ENCODE assay signal across 8 mouse cellular contexts in genomic region chr1:166280566-166280965, GRCm38 (mm10). TPM values are rescaled to one million over a fixed set of nuclear protein-coding genes. Genes with fewer than 3 reads are reported as not detected.
A peak's percentile ranks its signal among the peaks of the same experiment; 100 is the strongest.
DNase-seq lines count a peak whose midpoint lies in the region; ATAC-seq and TF ChIP-seq lines count a peak whose summit lies in the region.

No protein-coding gene starts in this region.

- ATAC-seq in midbrain, embryonic 15.5 days (replicated peaks): peak; percentile 82

- no peaks in the 10 kb centered on the region for H3K36me3 ChIP-seq in midbrain, embryonic 15.5 days (replicated peaks)

- TF ChIP-seq CTCF in layer of hippocampus, adult 2 months (conservative IDR thresholded peaks at IDR 0.05): no peak

- H3K4me3 ChIP-seq in layer of hippocampus, adult 2 months: no peak overlapping the region
- no peak overlapping the region for H3K4me3 ChIP-seq in midbrain, embryonic 15.5 days

- no peaks in the 10 kb centered on the region for H3K9me3 ChIP-seq in midbrain, embryonic 15.5 days

- H3K4me1 ChIP-seq in midbrain, embryonic 15.5 days: peaks cover 63% of the 10 kb centered on the region

- WGBS in midbrain, embryonic 15.5 days: 0% methylated on average over 1 of the region's 1 CpGs

- H3K4me2 ChIP-seq in midbrain, embryonic 15.5 days: peak overlapping the region; percentile 25

- DNase-seq in adrenal gland, postnatal 10 days: peak; percentile 64
- DNase-seq in adrenal gland, postnatal 4 days (ENCODE audit: low spot score in 2 of 2): no peak
- DNase-seq in ZHBTc4 (ENCODE audit: low read depth, low spot score): peak; percentile 35
- peak; percentile 4 for DNase-seq in fat pad, adult 2 months (ENCODE audit: extremely low read depth, low read depth, low spot score)
- DNase-seq in layer of hippocampus, adult 2 months (ENCODE audit: low spot score in 2 of 2): peak; percentile 71 to 89
- no peak for DNase-seq in urinary bladder, adult 18-20 months (ENCODE audit: low spot score in 2 of 2)
- no peak for DNase-seq in gastrocnemius, postnatal 4 days (ENCODE audit: low spot score in 2 of 2)

- no peak overlapping the region for H3K9ac ChIP-seq in midbrain, embryonic 15.5 days

- H3K27me3 ChIP-seq in midbrain, embryonic 15.5 days (replicated peaks): no peaks in the 10 kb centered on the region

- H3K27ac ChIP-seq in layer of hippocampus, adult 2 months: peak overlapping the region; percentile 87
- peak overlapping the region; percentile 79 for H3K27ac ChIP-seq in midbrain, embryonic 15.5 days

RNA-seq across cellular contexts. Expression of gene Ildr2, which starts 26.6 kb away (rescaled TPM):
- 1 to 10 TPM; 3.4 to 3.5 TPM for total RNA-seq in adrenal gland, postnatal 10 days (2021)
- 1 to 10 TPM; 3.9 to 7.8 TPM for total RNA-seq in adrenal gland, postnatal 4 days (2021)
- 10 to 100 TPM; 71.5 to 73.6 TPM for total RNA-seq in layer of hippocampus, adult 2 months (2021)
- polyA plus RNA-seq in midbrain, embryonic 15.5 days (2015; fragmentation: Nextera tagmentation; extraction: Ambion mirVana): 6.1 and 6.2 TPM in 2 replicates
- 1 to 10 TPM; 5.1 to 5.8 TPM for total RNA-seq in gastrocnemius, postnatal 4 days (2021)

RNA-seq across cellular contexts. Expression of gene Mael, which starts 42.0 kb away (rescaled TPM):
- not detected for total RNA-seq in adrenal gland, postnatal 10 days (2021)
- not detected for total RNA-seq in adrenal gland, postnatal 4 days (2021)
- total RNA-seq in layer of hippocampus, adult 2 months (2021): not detected
- 0.14 TPM in 1 of 2 replicates, not detected in the other for polyA plus RNA-seq in midbrain, embryonic 15.5 days (2015; fragmentation: Nextera tagmentation; extraction: Ambion mirVana)
- under 1 TPM in 1 of 2 experiments, not detected in 1; 0.29 TPM for total RNA-seq in gastrocnemius, postnatal 4 days (2021)

Comparison
In these comparisons a context has a peak if more than half of its experiments do, and no peak if none do; other contexts are left out.
1. DNase-seq: peak in adrenal gland, postnatal 10 days (single experiment), ZHBTc4 (single experiment), fat pad, adult 2 months (single experiment) and layer of hippocampus, adult 2 months (2 of 2); none in adrenal gland, postnatal 4 days (0 of 2), urinary bladder, adult 18-20 months (0 of 2) and gastrocnemius, postnatal 4 days (0 of 2).
2. RNA of gene Ildr2, which starts 26.6 kb away (total RNA-seq): 71.5 to 73.6 TPM in layer of hippocampus, adult 2 months; 3.9 to 7.8 TPM in adrenal gland, postnatal 4 days, 5.1 to 5.8 TPM in gastrocnemius, postnatal 4 days and 3.4 to 3.5 TPM in adrenal gland, postnatal 10 days; every median in the first group is over 4 times any median in the second.